Mouse (Mus musculus): ENCODE measurements around the gene Nek3. TPM values are rescaled to one million over a fixed set of nuclear protein-coding genes. Genes with fewer than 3 reads are reported as not detected.
"Not testable (repeated sequence)": the region's sequence is repeated elsewhere in the genome, so short reads cannot be mapped to it uniquely, and the experiment has no call there.

The Nek3 gene
- polyA plus RNA-seq, 1 experiment from 2014 or later: 6.8 TPM

- H3K27ac ChIP-seq (replicated peaks): peak overlapping the region; percentile 86
- no peak for DNase-seq (ENCODE audit: low spot score)
- H3K36me3 ChIP-seq (replicated peaks): peaks cover 37% of the 10 kb centered on the region
- peaks cover 12% of the 10 kb centered on the region for H3K4me1 ChIP-seq
- 59% methylated on average over 10 of the region's 10 CpGs for WGBS
- H3K9me3 ChIP-seq: no peaks in the 10 kb centered on the region
- H3K4me3 ChIP-seq: peak overlapping the region; percentile 69
- no peaks in the 10 kb centered on the region for H3K27me3 ChIP-seq (replicated peaks; ENCODE audit: low read depth, poor library complexity, severe bottlenecking)
Measured at GRCm38 (mm10) chr8:22165251-22166079, 770 bp downstream of the Nek3 start.

- H3K4me3 ChIP-seq: no peak overlapping the region
- H3K36me3 ChIP-seq (replicated peaks): peaks cover 35% of the 10 kb centered on the region
- H3K4me1 ChIP-seq: peaks cover 12% of the 10 kb centered on the region
- no peaks in the 10 kb centered on the region for H3K9me3 ChIP-seq
- WGBS: 86% methylated on average over 10 of the region's 10 CpGs
- H3K27ac ChIP-seq (replicated peaks): no peak overlapping the region
- DNase-seq (ENCODE audit: low spot score): no peak
- H3K27me3 ChIP-seq (replicated peaks; ENCODE audit: low read depth, poor library complexity, severe bottlenecking): no peaks in the 10 kb centered on the region
Measured at GRCm38 (mm10) chr8:22164431-22164830, 1.8 kb downstream of the Nek3 start.

GRCm38 (mm10) chr8:22162206-22162605, 4.0 kb downstream of the Nek3 start:
- WGBS: 91% methylated on average over 8 of the region's 8 CpGs
- DNase-seq (ENCODE audit: low spot score): no peak
- Histone ChIP-seq H3K9me3 (no peaks in the 10 kb centered on the region), H3K4me1 (peaks cover 12% of the 10 kb centered on the region), H3K27ac (replicated peaks) (no peak overlapping the region), H3K36me3 (replicated peaks) (peaks cover 18% of the 10 kb centered on the region), H3K4me3 (no peak overlapping the region), H3K27me3 (replicated peaks; ENCODE audit: low read depth, poor library complexity, severe bottlenecking) (no peaks in the 10 kb centered on the region)

- Histone ChIP-seq H3K36me3 (replicated peaks) (peaks cover 20% of the 10 kb centered on the region; the same call in 1 of the 2 replicates), H3K4me3 (no peak overlapping the region), H3K9me3 (no peaks in the 10 kb centered on the region), H3K27ac (replicated peaks) (no peak overlapping the region), H3K27me3 (replicated peaks; ENCODE audit: low read depth, poor library complexity, severe bottlenecking) (no peaks in the 10 kb centered on the region), H3K4me1 (no peaks in the 10 kb centered on the region)
- DNase-seq (ENCODE audit: low spot score): no peak
- 92% methylated on average over 3 of the region's 3 CpGs for WGBS
Measured at GRCm38 (mm10) chr8:22150345-22150663, 15.9 kb downstream of the Nek3 start.

GRCm38 (mm10) chr8:22149643-22150344, 16.4 kb downstream of the Nek3 start:
- Histone ChIP-seq H3K9me3 (no peaks in the 10 kb centered on the region), H3K27ac (replicated peaks) (no peak overlapping the region), H3K4me3 (no peak overlapping the region), H3K4me1 (no peaks in the 10 kb centered on the region), H3K27me3 (replicated peaks; ENCODE audit: low read depth, poor library complexity, severe bottlenecking) (no peaks in the 10 kb centered on the region), H3K36me3 (replicated peaks) (peaks cover 15% of the 10 kb centered on the region; the same call in 1 of the 2 replicates)
- WGBS: 94% methylated on average over 11 of the region's 11 CpGs
- DNase-seq (ENCODE audit: low spot score): no peak

GRCm38 (mm10) chr8:22148367-22148740, 17.9 kb downstream of the Nek3 start:
- Histone ChIP-seq H3K9me3 (no peaks in the 10 kb centered on the region), H3K4me1 (no peaks in the 10 kb centered on the region), H3K4me3 (no peak overlapping the region), H3K27ac (replicated peaks) (no peak overlapping the region), H3K27me3 (replicated peaks; ENCODE audit: low read depth, poor library complexity, severe bottlenecking) (no peaks in the 10 kb centered on the region), H3K36me3 (replicated peaks) (peaks cover 10% of the 10 kb centered on the region; the same call in 1 of the 2 replicates)
- WGBS: 93% methylated on average over 7 of the region's 7 CpGs
- DNase-seq (ENCODE audit: low spot score): no peak

GRCm38 (mm10) chr8:22147706-22148366, 18.4 kb downstream of the Nek3 start:
- no peaks in the 10 kb centered on the region for H3K4me1 ChIP-seq
- no peak for DNase-seq (ENCODE audit: low spot score)
- 74% methylated on average over 9 of the region's 9 CpGs for WGBS

GRCm38 (mm10) chr8:22145831-22146230, 20.4 kb downstream of the Nek3 start:
- no peak overlapping the region for H3K4me3 ChIP-seq
- H3K9me3 ChIP-seq: no peaks in the 10 kb centered on the region
- no peak overlapping the region for H3K27ac ChIP-seq (replicated peaks)
- H3K36me3 ChIP-seq (replicated peaks): peaks cover 17% of the 10 kb centered on the region
- WGBS: 84% methylated on average over 6 of the region's 6 CpGs
- H3K27me3 ChIP-seq (replicated peaks; ENCODE audit: low read depth, poor library complexity, severe bottlenecking): no peaks in the 10 kb centered on the region
- no peak for DNase-seq (ENCODE audit: low spot score)
- H3K4me1 ChIP-seq: no peaks in the 10 kb centered on the region

More at GRCm38 (mm10) chr8:22147706-22148366, 18.4 kb downstream of the Nek3 start:
- no peaks in the 10 kb centered on the region for H3K9me3 ChIP-seq
- H3K4me3 ChIP-seq: no peak overlapping the region
- H3K27ac ChIP-seq (replicated peaks): no peak overlapping the region
- no peaks in the 10 kb centered on the region for H3K27me3 ChIP-seq (replicated peaks; ENCODE audit: low read depth, poor library complexity, severe bottlenecking)
- peaks cover 10% of the 10 kb centered on the region; the same call in 1 of the 2 replicates for H3K36me3 ChIP-seq (replicated peaks)

GRCm38 (mm10) chr8:22143764-22144491, 22.3 kb downstream of the Nek3 start:
- Histone ChIP-seq H3K4me1 (no peaks in the 10 kb centered on the region), H3K27ac (replicated peaks) (no peak overlapping the region), H3K9me3 (no peaks in the 10 kb centered on the region), H3K27me3 (replicated peaks; ENCODE audit: low read depth, poor library complexity, severe bottlenecking) (no peaks in the 10 kb centered on the region), H3K36me3 (replicated peaks) (peaks cover 21% of the 10 kb centered on the region), H3K4me3 (no peak overlapping the region)
- no peak for DNase-seq (ENCODE audit: low spot score)
- 78% methylated on average over 1 of the region's 1 CpGs for WGBS

GRCm38 (mm10) chr8:22142592-22142991, 23.6 kb downstream of the Nek3 start:
- no peak for DNase-seq (ENCODE audit: low spot score)
- 79% methylated on average over 4 of the region's 4 CpGs for WGBS
- Histone ChIP-seq H3K27ac (replicated peaks) (no peak overlapping the region), H3K27me3 (replicated peaks; ENCODE audit: low read depth, poor library complexity, severe bottlenecking) (no peaks in the 10 kb centered on the region), H3K9me3 (no peaks in the 10 kb centered on the region), H3K36me3 (replicated peaks) (peaks cover 14% of the 10 kb centered on the region), H3K4me1 (no peaks in the 10 kb centered on the region), H3K4me3 (no peak overlapping the region)

- H3K4me1 ChIP-seq: no peaks in the 10 kb centered on the region
- no peaks in the 10 kb centered on the region for H3K9me3 ChIP-seq
- DNase-seq (ENCODE audit: low spot score): no peak
- H3K27ac ChIP-seq (replicated peaks): no peak overlapping the region
- no peak overlapping the region for H3K4me3 ChIP-seq
- no peaks in the 10 kb centered on the region for H3K27me3 ChIP-seq (replicated peaks; ENCODE audit: low read depth, poor library complexity, severe bottlenecking)
- 86% methylated on average over 4 of the region's 4 CpGs for WGBS
- peaks cover 11% of the 10 kb centered on the region for H3K36me3 ChIP-seq (replicated peaks)
Measured at GRCm38 (mm10) chr8:22141836-22142385, 24.3 kb downstream of the Nek3 start.

- not testable (repeated sequence) for H3K9me3 ChIP-seq; H3K4me3 ChIP-seq; H3K4me1 ChIP-seq; DNase-seq (ENCODE audit: low spot score); H3K27ac ChIP-seq (replicated peaks); H3K27me3 ChIP-seq (replicated peaks; ENCODE audit: low read depth, poor library complexity, severe bottlenecking)
- WGBS: 96% methylated on average over 9 of the region's 9 CpGs
- H3K36me3 ChIP-seq (replicated peaks): peaks cover 14% of the 10 kb centered on the region
Measured at GRCm38 (mm10) chr8:22136462-22136861, 29.8 kb downstream of the Nek3 start.

Measured in embryonic facial prominence, embryonic 10.5 days (tissue).